Mouse (Mus musculus): ENCODE data around the gene Aqp5. TPM values are rescaled to one million over a fixed set of nuclear protein-coding genes. Genes with fewer than 3 reads are reported as not detected.

Aqp5 gene
- total RNA-seq, 2 experiments from 2014 or later: 0.38 to 0.74 TPM

DNA sequence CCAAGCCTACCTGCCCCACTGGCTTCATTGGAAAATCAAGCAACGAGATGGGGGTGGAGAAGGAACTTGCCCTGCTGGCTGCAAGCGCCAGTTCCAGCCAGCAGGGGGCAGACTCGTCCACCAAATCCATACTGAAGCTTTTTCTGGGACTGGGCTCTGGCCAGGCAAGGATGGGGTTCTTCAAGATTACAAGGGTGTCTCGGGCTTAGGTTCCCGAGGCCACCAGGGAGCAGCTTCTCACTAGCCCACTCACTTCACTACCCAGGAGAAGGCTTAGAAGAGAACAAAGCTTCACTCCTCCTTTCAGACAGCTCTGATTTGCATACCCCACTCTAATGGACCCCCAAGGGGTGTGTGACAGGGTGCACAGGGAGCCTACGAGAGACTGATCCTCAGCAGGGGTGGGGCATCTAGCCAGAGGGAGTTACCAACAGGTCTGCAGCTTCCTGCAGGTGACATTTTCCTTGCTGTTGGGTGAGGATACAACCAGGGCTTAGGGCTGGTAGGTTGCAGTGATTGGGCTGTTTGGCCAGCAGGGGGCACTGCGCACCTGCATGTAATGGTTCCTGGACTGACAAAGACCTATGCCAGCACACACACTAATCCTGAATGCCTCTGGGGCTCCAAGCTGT, 5.6 kb downstream of the Aqp5 start:
- DNase-seq: peak; percentile 87 to 92
- intact Hi-C loops (cut with DNase I): loop anchor here (1.0 to 2.0 kb wide), 5 partner anchors 73 to 313 kb away; no protein-coding TSS in a partner anchor

- intact Hi-C loops (cut with DNase I): loop anchor here (1.0 to 2.0 kb wide), 5 partner anchors 72 to 312 kb away; no protein-coding TSS in a partner anchor
- no peak for DNase-seq
Observed at GRCm38 (mm10) chr15:99596841-99597240, 6.3 kb downstream of the Aqp5 start.

- intact Hi-C loops (cut with DNase I): loop anchor here (2.0 kb wide), 3 partner anchors 101 to 311 kb away; no protein-coding TSS in a partner anchor
Observed at GRCm38 (mm10) chr15:99597596-99597995, 7.0 kb downstream of the Aqp5 start.

GRCm38 (mm10) chr15:99599245-99600070, 8.9 kb downstream of the Aqp5 start:
- intact Hi-C loops (cut with DNase I): no loop called here
- DNase-seq: no peak

More at GRCm38 (mm10) chr15:99597596-99597995, 7.0 kb downstream of the Aqp5 start:
- no peak for DNase-seq

- intact Hi-C loops (cut with DNase I): no loop called here
- no peak for DNase-seq
Observed at GRCm38 (mm10) chr15:99600986-99601822, 10.6 kb downstream of the Aqp5 start, which contains the start of gene Aqp6. Aqp6 (plus strand) TSS chr15:99601400.

DNA sequence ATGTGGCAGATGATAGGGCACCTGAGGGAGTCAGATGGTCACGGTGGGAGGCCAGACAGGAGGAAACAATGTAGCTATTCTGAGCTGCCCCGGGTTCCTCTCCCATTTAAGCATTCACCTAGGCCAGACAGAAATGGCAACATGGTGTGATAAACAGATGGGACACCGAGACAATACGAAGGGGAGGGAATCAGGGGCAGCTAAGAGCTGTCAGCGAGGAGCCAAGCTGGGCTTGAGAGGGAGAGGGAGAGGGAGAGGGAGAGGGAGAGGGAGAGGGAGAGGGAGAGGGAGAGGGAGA, 11.2 kb downstream of the Aqp5 start:
- DNase-seq: no peak
- intact Hi-C loops (cut with DNase I): no loop called here

DNA sequence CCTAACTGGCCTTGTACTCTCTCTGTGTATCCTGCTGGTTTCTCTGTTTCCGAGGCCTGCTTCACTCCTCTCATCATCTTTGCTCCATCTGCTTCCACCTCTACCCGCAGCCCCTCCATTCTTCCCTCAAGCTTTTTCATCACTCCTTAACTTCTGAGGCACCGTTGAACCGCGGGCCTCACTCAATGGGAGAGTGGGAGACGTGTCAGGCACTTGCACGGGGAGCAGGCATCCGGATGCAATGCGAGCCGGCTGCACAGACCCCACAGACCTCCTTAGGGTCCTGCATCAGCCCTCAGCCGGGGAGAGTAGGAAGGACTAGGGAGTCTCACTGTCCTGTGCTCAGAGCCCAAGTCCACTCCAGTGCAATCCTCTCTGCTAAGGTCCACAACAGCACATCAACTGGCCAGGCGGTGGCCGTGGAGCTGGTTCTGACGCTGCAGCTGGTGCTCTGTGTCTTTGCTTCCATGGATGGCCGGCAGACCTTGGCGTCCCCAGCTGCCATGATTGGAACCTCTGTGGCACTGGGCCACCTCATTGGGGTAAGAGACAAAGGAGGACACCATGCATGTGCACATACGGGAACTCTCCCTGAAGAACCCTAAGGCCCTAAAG, 11.7 kb downstream of the Aqp5 start:
- DNase-seq: no peak
- intact Hi-C loops (cut with DNase I): no loop called here

DNA sequence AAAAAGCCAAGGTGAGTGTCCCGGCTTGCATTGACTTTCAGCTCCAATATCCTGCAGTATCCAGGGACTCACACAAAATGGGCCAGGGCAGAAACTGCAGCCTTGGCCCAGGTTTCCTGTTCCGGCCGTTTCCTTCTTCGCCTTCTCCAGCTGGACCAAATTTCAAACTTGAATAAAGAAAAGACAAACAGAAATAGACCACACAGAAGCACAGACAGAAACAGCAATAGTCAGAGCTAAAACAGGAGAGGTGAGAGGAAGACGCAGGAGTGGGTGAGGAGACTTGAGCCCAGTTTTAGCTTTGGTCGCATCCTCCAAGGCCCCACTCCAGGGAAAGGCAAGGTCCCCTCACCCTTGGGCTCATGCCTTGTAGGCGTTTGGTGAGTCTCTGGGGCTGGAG, 12.6 kb downstream of the Aqp5 start:
- intact Hi-C loops (cut with DNase I): no loop called here

DNA sequence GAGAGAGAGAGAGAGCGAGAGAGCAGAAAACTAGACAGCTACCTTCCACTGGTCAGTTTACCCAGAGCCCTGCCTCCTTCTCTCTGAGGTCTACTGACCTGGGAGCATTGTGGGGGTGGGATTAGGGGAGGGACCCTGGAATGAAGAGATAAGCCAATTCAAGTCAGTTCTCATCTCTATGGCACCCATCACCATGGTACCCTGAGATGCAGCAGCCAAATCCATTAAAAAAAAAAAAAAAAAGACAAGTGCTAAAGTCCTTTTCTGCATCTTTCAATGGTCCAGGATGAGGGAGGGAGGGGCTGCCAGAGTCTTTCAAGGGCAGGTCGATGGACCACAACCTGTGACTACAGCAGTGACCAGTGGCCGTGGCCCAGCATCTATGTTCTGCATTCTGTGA, 15.0 kb downstream of the Aqp5 start:
- intact Hi-C loops (cut with DNase I): no loop called here
- DNase-seq: no peak

More for the DNA sequence above, 12.6 kb downstream of the Aqp5 start:
- DNase-seq: no peak

- peak in 1 of 2 experiments; percentile 24 for DNase-seq
- intact Hi-C loops (cut with DNase I): no loop called here
Observed at GRCm38 (mm10) chr15:99606515-99606914, 15.9 kb downstream of the Aqp5 start.

DNA sequence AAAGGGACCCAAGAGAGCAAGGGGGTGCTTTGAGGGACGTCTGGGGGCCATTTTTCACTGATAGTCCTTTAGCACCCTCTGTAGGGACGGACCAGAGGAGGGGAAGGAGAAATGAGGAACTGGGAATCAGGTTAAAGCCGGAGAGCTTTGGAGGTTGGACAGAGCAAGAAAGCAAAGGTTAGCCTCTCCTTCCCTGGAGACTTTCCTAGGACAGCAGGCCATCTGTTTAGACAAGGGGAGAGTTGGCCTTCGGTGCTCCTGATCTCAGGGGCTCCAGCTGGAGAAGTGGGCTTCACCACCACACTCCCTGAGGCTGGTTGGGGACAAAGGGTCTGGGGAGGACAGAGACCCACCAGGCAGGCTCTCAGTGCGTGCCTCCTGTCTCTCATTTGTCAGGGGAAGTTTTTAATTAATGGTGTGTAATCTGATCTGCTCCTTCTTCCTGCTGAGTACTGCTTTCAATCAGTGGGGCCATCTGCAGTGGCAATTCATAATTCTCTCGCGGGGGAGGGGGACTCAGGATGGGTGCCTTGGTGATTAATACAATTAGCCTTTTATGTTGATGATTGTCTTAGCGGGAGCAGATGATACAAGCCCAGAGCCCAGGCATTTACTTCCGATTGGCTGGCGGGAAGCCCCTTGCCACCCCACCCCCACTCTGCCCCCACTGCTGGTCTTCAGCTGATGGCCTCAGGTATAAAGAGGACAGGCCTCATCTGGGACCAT, 17.0 kb downstream of the Aqp5 start:
- DNase-seq: no peak
- intact Hi-C loops (cut with DNase I): no loop called here

- DNase-seq: no peak
- intact Hi-C loops (cut with DNase I): no loop called here
Observed at GRCm38 (mm10) chr15:99608382-99609125, 18.0 kb downstream of the Aqp5 start.

DNA sequence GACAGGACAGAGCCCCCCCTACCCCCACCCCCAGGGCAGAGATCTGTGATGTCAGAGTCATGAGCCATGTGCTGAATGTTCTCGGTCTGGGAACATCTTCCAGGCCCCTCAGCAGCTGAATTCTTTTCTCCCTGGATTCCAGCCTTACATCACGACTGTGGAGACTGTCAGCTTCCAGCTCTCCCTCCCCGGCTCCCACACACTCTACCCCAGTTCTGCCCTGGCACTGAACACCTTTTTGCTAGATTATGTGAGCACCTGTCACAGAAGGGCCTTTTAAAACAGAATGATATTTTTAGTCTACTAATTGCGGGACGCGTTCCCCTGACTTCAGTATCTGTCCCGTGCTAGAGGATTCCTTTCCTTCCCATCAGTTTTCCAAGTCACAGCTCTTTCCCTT, 21.0 kb downstream of the Aqp5 start:
- intact Hi-C loops (cut with DNase I): no loop called here
- DNase-seq: no peak

GRCm38 (mm10) chr15:99614273-99614672, 23.7 kb downstream of the Aqp5 start:
- intact Hi-C loops (cut with DNase I): no loop called here
- DNase-seq: no peak

DNA sequence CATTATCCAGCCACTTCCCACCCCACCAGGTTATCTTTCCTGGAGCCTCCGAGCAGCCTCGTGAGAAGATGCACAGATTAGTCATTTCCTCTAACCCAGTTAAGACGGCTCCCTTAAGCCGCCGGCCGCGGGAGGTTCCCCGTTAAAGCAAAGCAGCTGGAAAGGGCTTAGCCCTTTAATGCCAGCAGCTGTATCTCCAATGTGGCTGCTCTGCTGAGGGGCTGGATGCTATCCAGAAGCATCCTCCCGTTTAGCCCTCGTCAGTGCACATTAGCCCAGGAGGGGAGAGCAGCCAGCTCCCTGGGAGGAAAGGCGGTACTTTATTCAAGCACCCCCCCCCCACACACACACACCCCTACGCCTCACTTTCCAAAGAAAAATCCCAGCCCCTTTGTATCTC, 24.2 kb downstream of the Aqp5 start:
- DNase-seq: peak; percentile 60 to 67
- intact Hi-C loops (cut with DNase I): no loop called here

DNA sequence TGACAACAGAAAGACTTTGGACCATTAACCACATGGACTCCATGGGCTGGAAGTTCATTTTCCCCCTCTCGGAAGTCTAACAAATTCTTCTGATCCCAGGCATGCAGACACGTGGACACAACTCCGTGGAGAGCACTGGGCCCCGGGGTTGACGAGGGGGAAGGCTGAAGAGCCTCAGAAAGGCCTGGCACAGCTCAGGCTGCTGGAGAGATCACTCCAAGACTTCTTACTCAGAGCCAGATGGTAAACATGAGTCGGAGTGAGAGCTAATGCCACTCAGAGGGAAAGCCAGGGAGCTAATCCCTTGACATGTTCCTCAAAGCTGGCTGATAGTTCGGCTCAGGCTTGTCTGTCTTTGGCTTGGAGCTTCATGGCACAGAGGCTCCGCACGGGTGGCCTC, 24.7 kb downstream of the Aqp5 start:
- intact Hi-C loops (cut with DNase I): no loop called here
- peak in 1 of 2 experiments; percentile 10 for DNase-seq

DNA sequence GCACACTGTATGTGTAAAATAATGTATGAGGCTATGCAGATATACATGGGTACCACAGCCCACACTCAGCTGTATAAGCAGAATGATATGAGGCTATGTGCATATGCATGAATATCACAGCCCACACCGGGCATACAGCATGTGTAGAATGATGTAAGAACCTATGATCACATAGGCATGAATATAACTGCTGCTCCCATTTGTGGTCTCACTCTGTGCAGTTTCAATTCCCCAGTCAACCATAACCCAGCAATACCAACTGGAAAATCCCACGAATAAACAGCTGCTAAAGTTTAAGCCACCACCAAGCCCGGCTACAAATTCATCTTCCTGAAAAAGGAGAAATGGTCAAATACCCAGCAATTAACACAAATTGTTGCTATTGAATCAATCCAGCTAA, 28.0 kb downstream of the Aqp5 start:
- DNase-seq: no peak
- intact Hi-C loops (cut with DNase I): no loop called here

GRCm38 (mm10) chr15:99619821-99620220, 29.2 kb downstream of the Aqp5 start:
- no peak for DNase-seq
- intact Hi-C loops (cut with DNase I): no loop called here

DNA sequence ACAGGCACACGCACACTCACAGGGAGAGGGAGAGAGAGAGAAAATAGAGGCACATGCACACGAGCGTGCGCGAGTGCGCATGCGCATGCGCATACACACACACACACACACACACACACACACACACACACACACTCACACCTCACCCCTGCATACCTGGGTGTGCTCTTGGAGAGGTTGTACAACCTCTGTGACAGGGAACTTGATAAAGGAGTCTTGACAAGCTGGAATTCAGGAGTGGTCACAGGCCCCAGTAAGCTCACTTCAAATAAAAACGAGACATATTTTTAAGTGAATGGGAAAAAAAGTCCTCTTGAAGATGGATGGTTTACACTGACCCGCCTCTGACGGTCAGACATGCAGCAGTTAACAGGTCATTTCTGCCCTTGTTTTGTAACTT, 31.5 kb downstream of the Aqp5 start:
- DNase-seq: no peak
- intact Hi-C loops (cut with DNase I): no loop called here

Data from heart, postnatal 10 days (tissue).